Mouse (Mus musculus) liver, embryonic 14.5 days (tissue): ENCODE data around the gene Btnl4. TPM values are rescaled to one million over a fixed set of nuclear protein-coding genes. Genes with fewer than 3 reads are reported as not detected.
"Not testable (repeated sequence)": the region's sequence is repeated elsewhere in the genome, so short reads cannot be mapped to it uniquely, and the experiment has no call there.

ENCODE experiments used
- ATAC-seq: fragments of 200-750 bp; cut with Nextera tagmentation; 2 replicates; pipeline ENCODE4 v1.8.0; 2017; ENCODE audit warnings: moderate number of reproducible peaks, mild to moderate bottlenecking, moderate library complexity; ENCODE audit not compliant: insufficient read depth
- DNase-seq, 3 experiments: peaks; one replicate each; pipeline ENCODE4 v3.0.0-alpha.2; 2012 to 2013; ENCODE audit warnings: low read depth in 3 of 3, low spot score in 3 of 3
- H3K27ac ChIP-seq: fragments of 300-500 bp; sonication (generic); 2 replicates; pipeline ENCODE4 v1.5.1; 2014; ENCODE audit warnings: moderate library complexity, mild to moderate bottlenecking, control low read depth, inconsistent platforms
- H3K27me3 ChIP-seq: fragments of 300-500 bp; sonication (generic); 2 replicates; pipeline ENCODE4 v1.6.1; 2014; ENCODE audit warnings: mild to moderate bottlenecking, low read length, moderate library complexity; ENCODE audit not compliant: control insufficient read depth, insufficient read depth
- H3K36me3 ChIP-seq: fragments of 300-500 bp; sonication (generic); replicated peaks from 2 replicates; pipeline ENCODE4 v1.6.1; 2014; ENCODE audit warnings: low read depth; ENCODE audit not compliant: control insufficient read depth, insufficient read depth
- H3K4me1 ChIP-seq, 2 experiments: fragments of 200-500 bp in 1 of 2; fragments of 300-500 bp in 1 of 2; sonication (generic) in 1 of 2; replicated peaks; 2 replicates each; pipeline ENCODE4 v1.6.1; 2012 to 2014; ENCODE audit warnings: antibody characterized with exemption in 1 of 2, inconsistent platforms in 1 of 2, low read length in 1 of 2; ENCODE audit not compliant: control insufficient read depth in 2 of 2, insufficient read depth in 2 of 2
- H3K4me2 ChIP-seq: fragments of 300-500 bp; sonication (generic); 2 replicates; pipeline ENCODE4 v1.6.1; 2014; ENCODE audit warnings: low read depth, mild to moderate bottlenecking, control low read depth, moderate library complexity
- H3K4me3 ChIP-seq, 2 experiments: fragments of 200-500 bp in 1 of 2; fragments of 300-500 bp in 1 of 2; sonication (generic) in 1 of 2; 2 replicates each; pipeline ENCODE4 v1.5.1; 2012 to 2014; ENCODE audit warnings: low read depth in 2 of 2, low read length in 2 of 2, mild to moderate bottlenecking in 2 of 2, control low read depth in 1 of 2, inconsistent platforms in 1 of 2, moderate library complexity in 1 of 2; ENCODE audit not compliant: insufficient read depth in 1 of 2
- H3K9ac ChIP-seq: fragments of 300-500 bp; sonication (generic); replicated peaks from 2 replicates; pipeline ENCODE4 v1.6.1; 2014; ENCODE audit warnings: mild to moderate bottlenecking, control low read depth, moderate library complexity
- H3K9me3 ChIP-seq: fragments of 300-500 bp; sonication (generic); 2 replicates; pipeline ENCODE4 v1.6.1; 2016; ENCODE audit warnings: low read length, mixed read lengths; ENCODE audit not compliant: control insufficient read depth
- CTCF ChIP-seq: IDR thresholded peaks from 2 replicates; pipeline ENCODE4 v1.5.1; 2016; ENCODE audit warnings: antibody characterized with exemption, low read depth, control low read depth
- EP300 ChIP-seq: IDR thresholded peaks from 2 replicates; pipeline ENCODE4 v1.6.1; 2016; ENCODE audit warnings: antibody characterized with exemption, low read depth
- WGBS: fragments of 180-500 bp; shearing (Covaris S2); extraction: QIAGEN DNeasy Blood & Tissue Kit; methylation state at CpG from one replicate; pipeline ENCODE4 v1.1.7; 2014; ENCODE audit not compliant: insufficient replicate concordance; 5-methylcytosine and 5-hydroxymethylcytosine counted together
- polyA plus RNA-seq, 2 experiments: library from polyadenylated mRNA; depleted of rRNA in 1 of 2; stranded (reverse) in 1 of 2; unstranded in 1 of 2; fragments of >200 nt; fragmentation: Nextera tagmentation in 1 of 2; extraction: Ambion mirVana in 1 of 2; gene quantifications; 2 replicates each; pipeline versions ENCODE4 v1.2.1 to v1.2.3; 2012 to 2014

Gene Btnl4
- polyA plus RNA-seq, 2 experiments: not detected

- H3K9ac ChIP-seq: no peak overlapping the region
- H3K4me1 ChIP-seq: no peaks in the 10 kb centered on the region
- no peak overlapping the region for H3K4me2 ChIP-seq
- no peak overlapping the region for H3K4me3 ChIP-seq
- no peaks in the 10 kb centered on the region for H3K9me3 ChIP-seq
- TF ChIP-seq EP300 (no peak), CTCF (no peak)
- no peaks in the 10 kb centered on the region for H3K27me3 ChIP-seq
- no peaks in the 10 kb centered on the region for H3K36me3 ChIP-seq
- no peak for ATAC-seq
- H3K27ac ChIP-seq: no peak overlapping the region
- no peak for DNase-seq
These were observed 15.7 kb upstream of the Btnl4 start for GRCm38 (mm10) chr17:34492796-34493195.

GRCm38 (mm10) chr17:34476427-34476826, 691 bp downstream of the Btnl4 start:
- TF ChIP-seq EP300 (no peak), CTCF (no peak)
- DNase-seq (no peak), ATAC-seq (no peak)
- no peaks in the 10 kb centered on the region for H3K4me1 ChIP-seq
- H3K27me3 ChIP-seq: no peaks in the 10 kb centered on the region
- H3K27ac ChIP-seq: no peak overlapping the region
- no peaks in the 10 kb centered on the region for H3K9me3 ChIP-seq
- H3K4me2 ChIP-seq: no peak overlapping the region
- no peak overlapping the region for H3K9ac ChIP-seq
- no peaks in the 10 kb centered on the region for H3K36me3 ChIP-seq
- no peak overlapping the region for H3K4me3 ChIP-seq
- 88% methylated on average over 1 of the region's 2 CpGs for WGBS

- DNase-seq: no peak
- no peak overlapping the region for H3K4me3 ChIP-seq
- H3K9ac ChIP-seq: no peak overlapping the region
- H3K4me1 ChIP-seq: no peaks in the 10 kb centered on the region
- no peaks in the 10 kb centered on the region for H3K9me3 ChIP-seq
- no peaks in the 10 kb centered on the region for H3K36me3 ChIP-seq
- no peak overlapping the region for H3K4me2 ChIP-seq
- no peak overlapping the region for H3K27ac ChIP-seq
- 57% methylated on average over 3 of the region's 3 CpGs for WGBS
- no peaks in the 10 kb centered on the region for H3K27me3 ChIP-seq
- no peak for ATAC-seq
- TF ChIP-seq CTCF (no peak), EP300 (no peak)
These were observed 2.1 kb downstream of the Btnl4 start for GRCm38 (mm10) chr17:34475060-34475459.

GRCm38 (mm10) chr17:34470491-34470890, 6.6 kb downstream of the Btnl4 start:
- no peak overlapping the region for H3K27ac ChIP-seq
- H3K9me3 ChIP-seq: no peaks in the 10 kb centered on the region
- no peak for TF ChIP-seq EP300
- no peak for TF ChIP-seq CTCF
- H3K36me3 ChIP-seq: no peaks in the 10 kb centered on the region
- no peak for ATAC-seq
- H3K4me1 ChIP-seq: 0 out of 4 replicates have a peak, but pooled peaks cover 0 to 2% of the 10 kb centered on the region in 2 experiments
- 11% methylated on average over 2 of the region's 2 CpGs for WGBS
- H3K4me2 ChIP-seq: no peak overlapping the region
- no peak for DNase-seq
- H3K9ac ChIP-seq: no peak overlapping the region
- H3K27me3 ChIP-seq: no peaks in the 10 kb centered on the region
- H3K4me3 ChIP-seq: no peak overlapping the region

GRCm38 (mm10) chr17:34465906-34466305, 11.2 kb downstream of the Btnl4 start:
- not testable (repeated sequence) for H3K36me3 ChIP-seq, ATAC-seq, H3K9ac ChIP-seq, H3K4me2 ChIP-seq, H3K9me3 ChIP-seq, H3K27ac ChIP-seq, H3K4me3 ChIP-seq, H3K4me1 ChIP-seq, DNase-seq, H3K27me3 ChIP-seq

GRCm38 (mm10) chr17:34459255-34459654, 17.9 kb downstream of the Btnl4 start:
- no peak overlapping the region for H3K4me3 ChIP-seq
- no peaks in the 10 kb centered on the region for H3K27me3 ChIP-seq
- WGBS: 27% methylated on average over 3 of the region's 3 CpGs
- no peak overlapping the region for H3K27ac ChIP-seq
- H3K4me1 ChIP-seq: peaks cover 0 to 34% of the 10 kb centered on the region in 2 experiments; a peak in 2 of 4 replicates
- H3K9ac ChIP-seq: no peak overlapping the region
- no peak for DNase-seq
- TF ChIP-seq EP300 (no peak), CTCF (no peak)
- H3K36me3 ChIP-seq: no peaks in the 10 kb centered on the region
- H3K4me2 ChIP-seq: no peak overlapping the region
- no peaks in the 10 kb centered on the region for H3K9me3 ChIP-seq
- peak; percentile 15; the same call in 1 of the 2 replicates for ATAC-seq
